Mouse (Mus musculus) colon, adult 2 months (tissue): ENCODE results near the gene Rnf227. TPM values are rescaled to one million over a fixed set of nuclear protein-coding genes. Genes with fewer than 3 reads are reported as not detected.

ENCODE experiments used
- polyA plus RNA-seq: library from polyadenylated mRNA; depleted of rRNA; stranded (reverse); fragments of >200 nt; gene quantifications from 2 replicates; pipeline ENCODE4 v1.2.3, GENCODE M21; 2012; rRNA removed

Gene Rnf227
- 1.2 and 1.4 TPM in 2 replicates for polyA plus RNA-seq

GRCm38 (mm10) chr11:69340161-69341131 is at the start of gene Rnf227:
Gene Rnf227, plus strand, starts transcription at chr11:69340461.

DNA sequence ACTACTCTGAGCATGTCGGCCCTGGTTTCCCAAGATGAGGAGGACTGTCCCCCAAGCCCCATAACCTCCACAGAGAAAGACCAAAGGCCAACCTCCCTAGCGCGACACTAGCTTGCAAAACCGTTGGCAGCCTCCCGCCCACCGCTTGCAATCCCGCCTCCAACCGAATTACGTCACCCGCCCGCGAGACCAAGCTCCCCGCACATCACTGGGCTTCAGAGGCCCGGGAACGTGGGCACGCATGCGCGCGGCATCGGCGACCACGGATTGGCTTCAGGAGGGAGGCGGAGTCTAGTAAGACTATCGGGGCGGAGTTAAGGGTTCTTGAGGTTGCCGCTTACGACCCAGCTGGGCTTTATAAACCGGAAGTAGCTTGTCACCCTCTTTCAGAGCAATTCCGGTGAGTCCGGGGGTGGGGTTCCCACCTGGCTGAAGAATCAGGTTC is 16.6 kb upstream of the Rnf227 start, which contains the start of the genes Cntrob and Trappc1:
Gene Cntrob, minus strand, starts transcription at position 109 of the 445 bp plus-strand sequence.
Gene Trappc1, plus strand, starts transcription at position 314 of the 445 bp plus-strand sequence.

GRCm38 (mm10) chr11:69325628-69326407 is 14.4 kb upstream of the Rnf227 start, which contains the start of gene Kcnab3:
Gene Kcnab3, plus strand, starts transcription at chr11:69326258.

DNA sequence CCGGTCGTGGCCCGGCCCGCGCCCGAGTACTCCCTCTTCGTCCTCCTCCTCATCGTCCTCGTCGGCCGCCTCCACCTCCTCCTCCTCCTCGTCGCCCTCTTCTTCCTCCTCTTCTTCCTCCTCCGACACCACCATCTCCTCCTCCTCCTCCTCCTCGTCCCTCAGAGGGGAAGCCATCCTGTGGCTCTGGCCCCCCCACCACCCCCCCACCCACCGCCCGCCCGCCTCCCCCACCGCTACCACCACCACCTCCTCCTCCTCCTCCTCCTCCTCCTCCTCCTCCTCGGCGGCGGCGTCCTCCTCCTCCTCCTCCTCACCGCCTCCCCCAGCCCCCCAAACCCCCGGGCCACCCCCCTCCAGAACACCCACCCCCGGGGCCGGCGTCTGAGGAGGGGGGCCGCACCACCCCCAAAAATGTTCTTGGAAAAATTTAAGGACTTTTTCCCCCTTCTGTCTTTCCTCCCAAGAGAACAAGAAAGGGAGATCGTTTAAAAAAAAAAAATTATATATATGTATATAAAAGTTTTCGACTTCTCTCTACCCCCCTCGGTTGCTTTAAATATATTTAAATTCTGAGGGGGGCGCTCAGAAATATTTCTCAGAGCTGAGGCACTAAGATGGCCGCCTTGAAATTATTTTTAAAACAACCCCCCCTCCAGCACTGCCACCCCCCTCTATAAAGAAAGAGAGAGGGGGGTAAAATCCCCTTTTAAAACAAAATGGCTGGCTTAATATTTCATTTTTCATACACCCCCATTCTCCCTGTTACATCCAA is 29.1 kb downstream of the Rnf227 start, which contains the start of gene Chd3:
Gene Chd3, minus strand, starts transcription at position 192 of the 775 bp plus-strand sequence.

Other genes with a start within 250 kb of the Rnf227 start
- 16.4 and 21.2 TPM in 2 replicates for gene Per1, start 245.2 kb upstream of the Rnf227 start, polyA plus RNA-seq
- 0.70 and 1.1 TPM in 2 replicates for gene Hes7, start 220.1 kb upstream of the Rnf227 start, polyA plus RNA-seq
- gene 9130213A22Rik, start 217.9 kb upstream of the Rnf227 start, polyA plus RNA-seq: 0.60 and 0.64 TPM in 2 replicates
- gene Aloxe3, start 214.6 kb upstream of the Rnf227 start, polyA plus RNA-seq: 0.15 and 0.42 TPM in 2 replicates
- gene Alox12b, start 183.5 kb upstream of the Rnf227 start, polyA plus RNA-seq: 0.07 TPM in 1 of 2 replicates, not detected in the other
- gene Alox8, start 142.6 kb upstream of the Rnf227 start, polyA plus RNA-seq: 0.05 TPM in 1 of 2 replicates, not detected in the other
- gene Gucy2e, start 103.4 kb upstream of the Rnf227 start, polyA plus RNA-seq: not detected in 2 replicates
- gene Cntrob, start 16.7 kb upstream of the Rnf227 start, polyA plus RNA-seq: 8.3 and 8.5 TPM in 2 replicates
- gene Trappc1, start 16.5 kb upstream of the Rnf227 start, polyA plus RNA-seq: 27.2 and 27.3 TPM in 2 replicates
- gene Kcnab3, start 14.2 kb upstream of the Rnf227 start, polyA plus RNA-seq: 1.3 TPM in 2 replicates
- 101 and 103 TPM in 2 replicates for gene Chd3, start 28.9 kb downstream of the Rnf227 start, polyA plus RNA-seq
- gene Naa38, start 55.0 kb downstream of the Rnf227 start, polyA plus RNA-seq: 150 and 174 TPM in 2 replicates
- 10.1 and 11.7 TPM in 2 replicates for gene Cyb5d1, start 55.2 kb downstream of the Rnf227 start, polyA plus RNA-seq
- 12.4 and 25.4 TPM in 2 replicates for gene Tmem88, start 57.8 kb downstream of the Rnf227 start, polyA plus RNA-seq
- gene Kdm6b, start 73.2 kb downstream of the Rnf227 start, polyA plus RNA-seq: 15.5 and 18.5 TPM in 2 replicates
- 0.44 and 0.93 TPM in 2 replicates for gene Dnah2, start 208.6 kb downstream of the Rnf227 start, polyA plus RNA-seq
- 1.1 and 1.8 TPM in 2 replicates for gene Efnb3, start 219.7 kb downstream of the Rnf227 start, polyA plus RNA-seq
- 13.9 and 18.2 TPM in 2 replicates for gene Wrap53, start 239.8 kb downstream of the Rnf227 start, polyA plus RNA-seq
- 69.1 and 71.7 TPM in 2 replicates for gene Trp53, start 239.9 kb downstream of the Rnf227 start, polyA plus RNA-seq